Mouse (Mus musculus): ENCODE measurements around the gene Pm20d2. TPM values are rescaled to one million over a fixed set of nuclear protein-coding genes. Genes with fewer than 3 reads are reported as not detected.

The Pm20d2 gene
- 4.5 and 6.7 TPM in 2 replicates for polyA plus RNA-seq (2012; rRNA removed)

DNA sequence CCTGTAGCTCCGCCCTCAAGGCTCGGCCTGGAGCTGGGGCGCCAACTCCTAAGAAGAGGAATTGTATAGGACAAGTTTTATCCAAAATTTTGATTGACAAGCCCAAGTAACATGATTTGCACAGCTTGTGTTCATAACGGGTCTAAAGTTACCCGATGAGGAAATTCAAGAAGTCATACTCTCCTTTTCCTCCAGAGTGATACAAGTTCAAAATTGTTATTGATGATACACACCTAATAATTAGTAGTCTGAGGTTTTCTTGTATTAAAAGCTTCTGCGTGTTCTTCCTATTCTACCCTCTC is at the start of gene Pm20d2:
Gene Pm20d2 (minus strand): TSS at position 3 of the 302 bp plus-strand sequence.
- Histone ChIP-seq H3K27ac (ENCODE audit: insufficient read depth, low read length) (peak within 1 kb of the TSS; percentile 92), H3K4me1 (ENCODE audit: control insufficient read depth, insufficient read depth, low read length) (no peaks in the 10 kb centered on the region), H3K27me3 (ENCODE audit: control insufficient read depth, insufficient read depth, low read length) (no peaks in the 10 kb centered on the region), H3K4me3 (replicated peaks; ENCODE audit: insufficient read depth, low read depth, low read length) (peak within 1 kb of the TSS; percentile 66)
- no peak for TF ChIP-seq CTCF (IDR thresholded peaks at IDR 0.05; ENCODE audit: borderline replicate concordance, insufficient read depth, low read depth, low read length)
- no peak for TF ChIP-seq POLR2A (IDR thresholded peaks at IDR 0.05; ENCODE audit: borderline replicate concordance, insufficient read depth, low read length)
- 15% methylated on average over 6 of the region's 6 CpGs for WGBS
- no peak for DNase-seq

DNA sequence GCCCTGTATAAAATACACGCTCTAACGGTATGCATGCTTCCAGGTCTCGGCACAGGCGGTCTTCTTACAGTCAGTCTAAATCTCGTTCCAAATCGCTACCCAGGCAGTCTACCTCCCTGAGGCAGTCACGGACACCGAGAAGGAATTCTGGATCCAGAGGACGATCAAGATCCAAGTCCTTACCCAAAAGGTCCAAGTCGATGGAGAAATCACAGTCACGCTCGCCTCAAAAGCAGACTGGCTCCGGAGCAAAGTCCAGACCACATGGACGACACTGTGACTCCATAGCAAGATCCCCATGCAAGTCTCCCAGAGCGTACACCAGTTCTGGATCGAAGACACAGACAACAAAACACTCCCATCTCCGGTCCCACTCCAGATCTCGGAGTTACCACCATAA is 41.3 kb upstream of the Pm20d2 start:
- WGBS: 87% methylated on average over 18 of the region's 18 CpGs
- no peaks in the 10 kb centered on the region for H3K27me3 ChIP-seq (ENCODE audit: control insufficient read depth, insufficient read depth, low read length)
- no peak for DNase-seq
- no peaks in the 10 kb centered on the region for H3K4me1 ChIP-seq (ENCODE audit: control insufficient read depth, insufficient read depth, low read length)
- no peak overlapping the region for H3K27ac ChIP-seq (ENCODE audit: insufficient read depth, low read length)
- no peak for TF ChIP-seq CTCF (IDR thresholded peaks at IDR 0.05; ENCODE audit: borderline replicate concordance, insufficient read depth, low read depth, low read length)
- no peak for TF ChIP-seq POLR2A (IDR thresholded peaks at IDR 0.05; ENCODE audit: borderline replicate concordance, insufficient read depth, low read length)
- H3K4me3 ChIP-seq (replicated peaks; ENCODE audit: insufficient read depth, low read depth, low read length): no peak overlapping the region

- no peak for DNase-seq
- WGBS: 81% methylated on average over 4 of the region's 4 CpGs
- Histone ChIP-seq H3K4me1 (ENCODE audit: control insufficient read depth, insufficient read depth, low read length) (no peaks in the 10 kb centered on the region), H3K4me3 (replicated peaks; ENCODE audit: insufficient read depth, low read depth, low read length) (no peak overlapping the region), H3K27ac (ENCODE audit: insufficient read depth, low read length) (no peak overlapping the region), H3K27me3 (ENCODE audit: control insufficient read depth, insufficient read depth, low read length) (no peaks in the 10 kb centered on the region)
- no peak for TF ChIP-seq CTCF (IDR thresholded peaks at IDR 0.05; ENCODE audit: borderline replicate concordance, insufficient read depth, low read depth, low read length)
- no peak for TF ChIP-seq POLR2A (IDR thresholded peaks at IDR 0.05; ENCODE audit: borderline replicate concordance, insufficient read depth, low read length)
Observed at GRCm38 (mm10) chr4:33229639-33230038, 40.1 kb upstream of the Pm20d2 start.

- H3K27ac ChIP-seq (ENCODE audit: insufficient read depth, low read length): no peak overlapping the region
- H3K27me3 ChIP-seq (ENCODE audit: control insufficient read depth, insufficient read depth, low read length): no peaks in the 10 kb centered on the region
- no peak for TF ChIP-seq CTCF (IDR thresholded peaks at IDR 0.05; ENCODE audit: borderline replicate concordance, insufficient read depth, low read depth, low read length)
- no peak for TF ChIP-seq POLR2A (IDR thresholded peaks at IDR 0.05; ENCODE audit: borderline replicate concordance, insufficient read depth, low read length)
- no peaks in the 10 kb centered on the region for H3K4me1 ChIP-seq (ENCODE audit: control insufficient read depth, insufficient read depth, low read length)
- H3K4me3 ChIP-seq (replicated peaks; ENCODE audit: insufficient read depth, low read depth, low read length): no peak overlapping the region
- 91% methylated on average over 7 of the region's 7 CpGs for WGBS
- DNase-seq: no peak
Observed at GRCm38 (mm10) chr4:33227164-33227563, 37.6 kb upstream of the Pm20d2 start.

GRCm38 (mm10) chr4:33224003-33224675 is 34.6 kb upstream of the Pm20d2 start:
- H3K27ac ChIP-seq (ENCODE audit: insufficient read depth, low read length): no peak overlapping the region
- no peak for DNase-seq
- H3K27me3 ChIP-seq (ENCODE audit: control insufficient read depth, insufficient read depth, low read length): no peaks in the 10 kb centered on the region
- no peak overlapping the region for H3K4me3 ChIP-seq (replicated peaks; ENCODE audit: insufficient read depth, low read depth, low read length)
- no peak for TF ChIP-seq POLR2A (IDR thresholded peaks at IDR 0.05; ENCODE audit: borderline replicate concordance, insufficient read depth, low read length)
- TF ChIP-seq CTCF (IDR thresholded peaks at IDR 0.05; ENCODE audit: borderline replicate concordance, insufficient read depth, low read depth, low read length): no peak
- no peaks in the 10 kb centered on the region for H3K4me1 ChIP-seq (ENCODE audit: control insufficient read depth, insufficient read depth, low read length)
- WGBS: 77% methylated on average over 7 of the region's 7 CpGs

GRCm38 (mm10) chr4:33221847-33222246 is 32.3 kb upstream of the Pm20d2 start:
- H3K4me1 ChIP-seq (ENCODE audit: control insufficient read depth, insufficient read depth, low read length): no peaks in the 10 kb centered on the region
- DNase-seq: no peak
- 64% methylated on average over 1 of the region's 1 CpGs for WGBS
- no peak overlapping the region for H3K27ac ChIP-seq (ENCODE audit: insufficient read depth, low read length)
- TF ChIP-seq CTCF (IDR thresholded peaks at IDR 0.05; ENCODE audit: borderline replicate concordance, insufficient read depth, low read depth, low read length): no peak
- no peak for TF ChIP-seq POLR2A (IDR thresholded peaks at IDR 0.05; ENCODE audit: borderline replicate concordance, insufficient read depth, low read length)
- H3K4me3 ChIP-seq (replicated peaks; ENCODE audit: insufficient read depth, low read depth, low read length): no peak overlapping the region
- H3K27me3 ChIP-seq (ENCODE audit: control insufficient read depth, insufficient read depth, low read length): no peaks in the 10 kb centered on the region

DNA sequence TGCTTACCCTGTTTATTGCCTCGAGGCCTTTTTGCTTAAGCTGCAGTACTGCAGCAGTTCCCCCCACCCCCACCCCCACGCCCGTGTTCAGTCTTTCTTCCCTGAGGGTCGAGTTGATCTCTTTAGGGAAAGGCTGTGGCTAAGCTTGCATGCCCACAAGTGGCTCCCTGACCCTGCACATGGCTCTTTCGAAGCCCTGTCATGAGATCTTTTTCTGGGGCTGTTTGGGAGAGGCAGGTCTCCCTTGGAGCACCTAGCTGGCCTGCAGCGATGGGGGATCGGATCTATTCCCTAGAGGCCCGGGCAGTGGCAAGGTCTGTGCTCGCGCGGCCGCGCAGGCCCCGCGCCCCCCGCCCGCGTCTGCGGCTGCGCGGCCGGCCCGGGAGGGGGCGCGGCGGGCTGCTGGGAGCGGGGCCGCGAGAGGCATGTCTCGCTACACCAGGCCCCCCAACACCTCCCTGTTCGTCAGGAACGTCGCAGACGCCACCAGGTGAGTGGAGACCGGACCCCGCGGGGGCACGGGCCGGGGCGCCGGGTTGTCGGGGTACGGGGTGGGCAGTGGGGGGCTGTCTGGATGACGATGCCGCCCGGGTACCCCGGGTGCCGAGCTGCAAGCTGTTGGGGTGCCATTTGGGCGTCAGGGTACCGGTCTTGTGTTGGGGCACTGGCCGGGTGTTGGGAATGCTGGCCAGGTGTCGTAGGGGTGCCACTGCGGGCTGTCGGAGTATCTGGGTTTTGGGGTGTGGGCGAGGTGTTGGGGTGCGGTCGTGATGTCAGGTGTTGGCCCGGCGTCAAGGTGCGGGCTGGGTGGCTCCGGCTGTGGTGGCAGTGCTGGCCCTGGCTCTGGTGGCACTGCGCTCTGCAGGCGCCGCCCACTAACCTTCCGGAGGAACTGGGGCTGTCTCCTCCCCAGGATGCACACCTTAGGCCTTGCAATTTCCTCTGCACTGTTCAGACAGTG is 19.6 kb upstream of the Pm20d2 start, which contains the start of gene Srsf12:
Gene Srsf12 (plus strand): TSS at position 111 of the 961 bp plus-strand sequence.
- peak; percentile 77 to 78 for DNase-seq

More for the DNA sequence above, 19.6 kb upstream of the Pm20d2 start, which contains the start of gene Srsf12:
- TF ChIP-seq CTCF (IDR thresholded peaks at IDR 0.05; ENCODE audit: borderline replicate concordance, insufficient read depth, low read depth, low read length) (no peak), POLR2A (IDR thresholded peaks at IDR 0.05; ENCODE audit: borderline replicate concordance, insufficient read depth, low read length) (peak; percentile 52)
- peak within 1 kb of the TSS; percentile 60 for H3K27ac ChIP-seq (ENCODE audit: insufficient read depth, low read length)
- no peaks in the 10 kb centered on the region for H3K4me1 ChIP-seq (ENCODE audit: control insufficient read depth, insufficient read depth, low read length)
- peak within 1 kb of the TSS; percentile 57 for H3K4me3 ChIP-seq (replicated peaks; ENCODE audit: insufficient read depth, low read depth, low read length)
- WGBS: 2% methylated on average over 65 of the region's 65 CpGs
- H3K27me3 ChIP-seq (ENCODE audit: control insufficient read depth, insufficient read depth, low read length): no peaks in the 10 kb centered on the region

All from cerebellum, adult 2 months (tissue).